Comparison of ENCODE assay signal across 21 mouse cellular contexts in the genomic region with DNA sequence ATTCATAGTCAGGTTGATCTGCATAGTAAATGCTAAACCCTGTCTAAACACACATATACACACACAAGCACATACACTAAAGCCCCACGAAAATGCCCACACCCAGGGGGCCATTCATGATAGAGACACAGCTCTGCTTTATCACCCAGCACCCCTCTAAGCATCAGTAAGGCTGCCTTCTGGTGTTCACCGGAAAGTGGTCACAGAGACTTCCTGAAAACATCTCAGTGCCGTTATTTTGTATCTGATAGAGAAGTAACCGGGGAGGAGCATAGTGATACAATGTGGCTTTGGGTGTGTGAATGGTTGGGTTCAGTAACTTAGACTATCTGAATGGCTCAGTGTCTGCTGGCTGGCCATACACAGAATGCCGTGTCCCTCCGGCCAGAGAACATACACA. TPM values are rescaled to one million over a fixed set of nuclear protein-coding genes. Genes with fewer than 3 reads are reported as not detected.
DNase-seq lines count a peak whose midpoint lies in the region; ATAC-seq and TF ChIP-seq lines count a peak whose summit lies in the region.
"Not testable (repeated sequence)": the region's sequence is repeated elsewhere in the genome, so short reads cannot be mapped to it uniquely, and the experiment has no call there.
"Had no signal": no experiment of that assay in that cellular context is flagged by ENCODE, and none has a peak within 500 bp of the region (broad histone marks: within the 10 kb centered on the region; RNA-seq: fewer than 3 reads in every experiment).

No protein-coding gene starts in this region.

- H3K4me2 ChIP-seq in hindbrain, postnatal 0 days (ENCODE audit: low read depth, low read length), result not testable (repeated sequence)

- H3K4me3 ChIP-seq in hindbrain, postnatal 0 days (ENCODE audit: low read length), result not testable (repeated sequence)

- peak; percentile 90 for ATAC-seq in common myeloid progenitor, adult 5-6 weeks (replicated peaks; ENCODE audit: low read depth, poor library complexity, severe bottlenecking)
- 0 out of 2 replicates have a peak, but pooled peaks have one; percentile 27 for ATAC-seq in hindbrain, postnatal 0 days
- peak; percentile 78 for ATAC-seq in megakaryocyte progenitor cell, adult 5-6 weeks (replicated peaks; ENCODE audit: poor library complexity)
- peak; percentile 21; the same call in 1 of the 2 replicates for ATAC-seq in monocyte, adult 5-6 weeks (replicated peaks; ENCODE audit: insufficient number of reproducible peaks, low FRiP score, low TSS enrichment, poor library complexity, severe bottlenecking)

- H3K27me3 ChIP-seq in hindbrain, postnatal 0 days (ENCODE audit: insufficient read depth, low read length), result not testable (repeated sequence)

- TF ChIP-seq CTCF in hindbrain, postnatal 0 days (IDR thresholded peaks at IDR 0.05; ENCODE audit: low read depth), result not testable (repeated sequence)

- 90% methylated on average over 6 of the region's 6 CpGs for WGBS in hindbrain, postnatal 0 days

- not testable (repeated sequence) for H3K27ac ChIP-seq in hindbrain, postnatal 0 days

- DNase-seq in heart, adult 11 months, result peak; percentile 27
- DNase-seq in hindbrain, postnatal 0 days (ENCODE audit: low spot score), result not testable (repeated sequence)

- H3K4me1 ChIP-seq in hindbrain, postnatal 0 days (ENCODE audit: insufficient read depth, low read length), result not testable (repeated sequence)

- H3K9me3 ChIP-seq in hindbrain, postnatal 0 days (ENCODE audit: low read length), result not testable (repeated sequence)

- H3K36me3 ChIP-seq in hindbrain, postnatal 0 days (ENCODE audit: insufficient read depth, low read length), result not testable (repeated sequence)

- H3K9ac ChIP-seq in hindbrain, postnatal 0 days (replicated peaks; ENCODE audit: low read length), result not testable (repeated sequence)

RNA-seq across cellular contexts. Expression of gene Unc93a, which starts 42.0 kb away (rescaled TPM):
- not detected in 2 replicates for total RNA-seq in common myeloid progenitor, adult 5-6 weeks (2017)
- total RNA-seq in hindbrain, postnatal 0 days (2014; rRNA removed), result not detected in 2 replicates
- 0.08 TPM in 1 of 2 replicates, not detected in the other for polyA plus RNA-seq in hindbrain, postnatal 0 days (2015; fragmentation: Nextera tagmentation; extraction: Ambion mirVana)
- total RNA-seq in megakaryocyte progenitor cell, adult 5-6 weeks (2015), result not detected in 2 replicates
- total RNA-seq in megakaryocyte progenitor cell, adult 5-6 weeks (2017), result 0.17 TPM in 1 of 2 replicates, not detected in the other
- 0.76 to 1.4 TPM (median 0.78 TPM) in 3 replicates for total RNA-seq in monocyte, adult 5-6 weeks (2017)
- total RNA-seq: MEL had no signal
- polyA plus RNA-seq: C2C12; cerebellum, adult 2 months; embryonic facial prominence, embryonic 11.5 days; embryonic facial prominence, embryonic 13.5 days; embryonic facial prominence, embryonic 15.5 days; erythroblast, embryonic 14.5 days; forebrain, embryonic 10.5 days; forebrain, embryonic 12.5 days; forebrain, embryonic 14.5 days had no signal

RNA-seq across cellular contexts. Expression of gene Smok2a, which starts 47.4 kb away (rescaled TPM):
- total RNA-seq in common myeloid progenitor, adult 5-6 weeks (2017), result not detected in 2 replicates
- not detected in 2 replicates for total RNA-seq in hindbrain, postnatal 0 days (2014; rRNA removed)
- not detected in 2 replicates for polyA plus RNA-seq in hindbrain, postnatal 0 days (2015; fragmentation: Nextera tagmentation; extraction: Ambion mirVana)
- not detected in 2 replicates for total RNA-seq in megakaryocyte progenitor cell, adult 5-6 weeks (2015)
- total RNA-seq in megakaryocyte progenitor cell, adult 5-6 weeks (2017), result not detected in 2 replicates
- not detected in 3 replicates for total RNA-seq in monocyte, adult 5-6 weeks (2017)
- total RNA-seq: adrenal gland, adult 18-20 months; adrenal gland, adult 8-10 months; adrenal gland, postnatal 14 days; adrenal gland, postnatal 36 days; ES-E14; MEL had no signal
- polyA plus RNA-seq: C2C12; cerebellum, adult 2 months; embryonic facial prominence, embryonic 11.5 days; embryonic facial prominence, embryonic 13.5 days; embryonic facial prominence, embryonic 15.5 days; erythroblast, embryonic 14.5 days; forebrain, embryonic 10.5 days; forebrain, embryonic 12.5 days; forebrain, embryonic 14.5 days; forebrain, embryonic 16.5 days had no signal

RNA-seq across cellular contexts. Expression of gene Smok2b, which starts 56.5 kb away (rescaled TPM):
- not detected in 2 replicates for total RNA-seq in common myeloid progenitor, adult 5-6 weeks (2017)
- total RNA-seq in hindbrain, postnatal 0 days (2014; rRNA removed), result not detected in 2 replicates
- not detected in 2 replicates for polyA plus RNA-seq in hindbrain, postnatal 0 days (2015; fragmentation: Nextera tagmentation; extraction: Ambion mirVana)
- total RNA-seq in megakaryocyte progenitor cell, adult 5-6 weeks (2015), result not detected in 2 replicates
- total RNA-seq in megakaryocyte progenitor cell, adult 5-6 weeks (2017), result not detected in 2 replicates
- total RNA-seq in monocyte, adult 5-6 weeks (2017), result not detected in 3 replicates
- total RNA-seq: adrenal gland, adult 18-20 months; adrenal gland, adult 8-10 months; adrenal gland, postnatal 14 days; adrenal gland, postnatal 36 days; ES-E14; MEL had no signal
- polyA plus RNA-seq: C2C12; cerebellum, adult 2 months; embryonic facial prominence, embryonic 11.5 days; embryonic facial prominence, embryonic 13.5 days; embryonic facial prominence, embryonic 15.5 days; erythroblast, embryonic 14.5 days; forebrain, embryonic 10.5 days; forebrain, embryonic 12.5 days; forebrain, embryonic 14.5 days; forebrain, embryonic 16.5 days had no signal

Comparison
In these comparisons a context has a peak if more than half of its experiments do, and no peak if none do; other contexts are left out.
1. ATAC-seq: peak in every context shown above with its lines; median percentile 90 in common myeloid progenitor, adult 5-6 weeks; 78 in megakaryocyte progenitor cell, adult 5-6 weeks; 27 in hindbrain, postnatal 0 days; 21 in monocyte, adult 5-6 weeks.